Mouse (Mus musculus): ENCODE measurements around the gene Dusp22. TPM values are rescaled to one million over a fixed set of nuclear protein-coding genes. Genes with fewer than 3 reads are reported as not detected.

Gene Dusp22
- polyA plus RNA-seq, 1 experiment, result 8.9 TPM

DNA sequence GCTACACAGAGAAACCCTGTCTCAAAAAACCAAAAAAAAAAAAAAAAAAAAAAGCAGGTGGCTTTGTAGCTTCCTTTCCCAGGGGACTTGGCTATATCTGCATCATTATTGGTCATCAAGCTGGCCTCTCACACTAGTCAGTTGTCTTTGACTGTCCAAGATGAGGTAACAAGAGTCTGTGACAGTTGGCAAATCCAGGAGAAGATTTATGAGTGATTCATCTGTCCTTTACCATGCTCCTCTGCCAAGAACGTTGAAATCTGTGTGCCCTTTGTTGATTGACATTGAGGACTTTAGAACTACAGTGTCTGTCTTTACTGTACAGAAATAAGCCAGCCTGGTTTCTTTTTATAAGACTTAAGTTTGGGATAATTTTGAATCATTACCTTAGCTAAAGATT lies 35.4 kb downstream of the Dusp22 start:
- Histone ChIP-seq H3K4me1 (ENCODE audit: control insufficient read depth, insufficient read depth, low read length) (peaks cover 6% of the 10 kb centered on the region), H3K4me3 (replicated peaks; ENCODE audit: control insufficient read depth, low read depth, low read length) (no peak overlapping the region), H3K27ac (ENCODE audit: control insufficient read depth, insufficient read depth, low read depth, low read length, poor library complexity) (no peak overlapping the region)
- 3% methylated on average over 1 of the region's 1 CpGs for WGBS
- no peak for TF ChIP-seq CTCF (IDR thresholded peaks at IDR 0.05; ENCODE audit: control insufficient read depth, insufficient read depth, low read length)
- TF ChIP-seq POLR2A (IDR thresholded peaks at IDR 0.05; ENCODE audit: borderline replicate concordance, control insufficient read depth, low read depth, low read length), result no peak

DNA sequence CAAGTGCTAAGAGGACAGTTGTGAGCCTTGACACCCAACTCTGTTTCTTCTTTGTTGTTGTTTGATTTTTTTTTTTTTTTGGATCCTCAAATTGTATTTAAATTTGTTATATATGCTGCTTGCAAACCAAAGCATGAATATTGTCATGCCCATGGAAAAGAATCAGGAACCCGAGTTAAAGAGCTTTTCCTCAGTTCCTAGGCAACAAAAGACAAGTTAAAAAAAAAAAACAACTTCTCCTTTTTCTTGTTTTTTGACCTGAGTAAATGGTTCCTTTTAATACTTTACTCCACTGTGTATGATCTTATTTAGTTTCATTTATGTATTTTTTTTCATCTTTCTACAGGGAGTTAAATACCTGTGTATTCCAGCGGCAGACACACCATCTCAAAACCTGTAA lies 36.1 kb downstream of the Dusp22 start:
- no peak for TF ChIP-seq CTCF (IDR thresholded peaks at IDR 0.05; ENCODE audit: control insufficient read depth, insufficient read depth, low read length)
- no peak for TF ChIP-seq POLR2A (IDR thresholded peaks at IDR 0.05; ENCODE audit: borderline replicate concordance, control insufficient read depth, low read depth, low read length)
- Histone ChIP-seq H3K27ac (ENCODE audit: control insufficient read depth, insufficient read depth, low read depth, low read length, poor library complexity) (no peak overlapping the region), H3K4me1 (ENCODE audit: control insufficient read depth, insufficient read depth, low read length) (peaks cover 6% of the 10 kb centered on the region), H3K4me3 (replicated peaks; ENCODE audit: control insufficient read depth, low read depth, low read length) (no peak overlapping the region)
- 4% methylated on average over 2 of the region's 2 CpGs for WGBS

DNA sequence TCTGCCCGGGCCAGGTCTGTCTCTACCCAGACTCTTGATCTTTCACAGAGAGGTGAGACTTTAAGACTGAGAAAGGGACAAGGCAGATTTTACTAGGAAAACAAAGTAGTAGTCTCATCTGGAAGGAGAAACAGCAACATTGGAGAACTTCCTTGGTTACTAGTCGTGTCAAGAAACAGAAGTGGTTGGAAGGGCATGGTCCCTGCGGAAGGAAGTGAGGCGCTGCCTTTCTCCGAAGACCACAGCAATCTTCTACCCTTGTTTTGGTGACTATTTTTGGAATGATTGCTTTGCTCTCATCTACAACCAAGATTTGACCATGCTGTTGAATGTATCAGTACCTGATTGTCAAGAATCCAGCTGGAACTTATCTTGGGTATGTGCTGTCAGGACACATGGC lies 38.1 kb downstream of the Dusp22 start:
- H3K4me1 ChIP-seq (ENCODE audit: control insufficient read depth, insufficient read depth, low read length), result peaks cover 6% of the 10 kb centered on the region
- WGBS, result 17% methylated on average over 5 of the region's 5 CpGs
- no peak overlapping the region for H3K4me3 ChIP-seq (replicated peaks; ENCODE audit: control insufficient read depth, low read depth, low read length)
- TF ChIP-seq POLR2A (IDR thresholded peaks at IDR 0.05; ENCODE audit: borderline replicate concordance, control insufficient read depth, low read depth, low read length) (no peak), CTCF (IDR thresholded peaks at IDR 0.05; ENCODE audit: control insufficient read depth, insufficient read depth, low read length) (no peak)
- H3K27ac ChIP-seq (ENCODE audit: control insufficient read depth, insufficient read depth, low read depth, low read length, poor library complexity), result no peak overlapping the region

- 56% methylated on average over 5 of the region's 5 CpGs for WGBS
- peak overlapping the region; percentile 15; the same call in 1 of the 2 replicates for H3K27ac ChIP-seq (ENCODE audit: control insufficient read depth, insufficient read depth, low read depth, low read length, poor library complexity)
These were observed 42.9 kb downstream of the Dusp22 start for GRCm38 (mm10) chr13:30702695-30703094.

DNA sequence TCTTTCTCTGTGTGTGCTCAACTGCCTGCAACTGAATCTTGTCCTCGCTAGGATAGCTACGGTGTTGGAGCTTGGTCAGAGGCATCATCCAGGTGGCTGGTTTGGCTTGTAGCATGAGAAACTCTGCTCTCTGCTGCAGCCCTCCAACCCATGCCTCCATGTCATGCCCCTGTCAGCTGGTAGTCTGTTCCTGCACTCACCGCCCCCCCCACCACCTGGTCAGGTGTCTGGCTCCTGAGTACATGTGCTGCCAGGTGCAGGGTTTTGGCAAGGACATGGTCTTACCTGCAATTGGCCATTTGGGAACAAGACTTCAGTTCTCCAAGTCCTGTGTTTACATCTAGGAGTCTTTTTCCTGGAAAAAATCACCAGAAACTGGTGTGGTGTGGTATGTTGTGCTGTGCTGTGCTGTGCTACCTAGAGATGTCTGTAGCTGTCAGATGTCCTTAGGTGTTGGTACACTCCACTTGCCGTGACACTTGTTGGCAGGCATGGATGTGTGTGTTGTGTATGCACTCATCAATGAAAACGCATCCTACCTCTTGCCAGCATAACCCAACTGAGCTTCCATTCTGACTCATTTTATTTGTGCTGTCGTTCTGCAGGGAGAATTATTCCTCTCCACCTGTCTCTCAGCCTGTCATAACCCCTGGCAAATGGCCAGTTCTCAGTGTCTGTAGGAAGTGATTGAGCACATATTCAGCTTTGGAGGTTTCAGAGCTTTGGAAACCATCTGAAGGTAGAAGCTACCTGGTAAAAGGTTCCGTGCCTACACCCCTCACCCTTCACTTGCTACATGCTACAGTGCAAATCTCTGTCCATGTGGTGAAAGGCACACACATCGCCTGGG lies 44.7 kb downstream of the Dusp22 start:
- Histone ChIP-seq H3K27ac (ENCODE audit: control insufficient read depth, insufficient read depth, low read depth, low read length, poor library complexity) (no peak overlapping the region), H3K4me3 (replicated peaks; ENCODE audit: control insufficient read depth, low read depth, low read length) (no peak overlapping the region), H3K4me1 (ENCODE audit: control insufficient read depth, insufficient read depth, low read length) (peaks cover 2% of the 10 kb centered on the region)
- TF ChIP-seq CTCF (IDR thresholded peaks at IDR 0.05; ENCODE audit: control insufficient read depth, insufficient read depth, low read length), result no peak
- no peak for TF ChIP-seq POLR2A (IDR thresholded peaks at IDR 0.05; ENCODE audit: borderline replicate concordance, control insufficient read depth, low read depth, low read length)
- WGBS, result 58% methylated on average over 8 of the region's 8 CpGs

More at GRCm38 (mm10) chr13:30702695-30703094, 42.9 kb downstream of the Dusp22 start:
- TF ChIP-seq POLR2A (IDR thresholded peaks at IDR 0.05; ENCODE audit: borderline replicate concordance, control insufficient read depth, low read depth, low read length), result no peak
- no peak for TF ChIP-seq CTCF (IDR thresholded peaks at IDR 0.05; ENCODE audit: control insufficient read depth, insufficient read depth, low read length)
- Histone ChIP-seq H3K4me3 (replicated peaks; ENCODE audit: control insufficient read depth, low read depth, low read length) (no peak overlapping the region), H3K4me1 (ENCODE audit: control insufficient read depth, insufficient read depth, low read length) (peaks cover 2% of the 10 kb centered on the region)

- 67% methylated on average over 2 of the region's 2 CpGs for WGBS
These were observed 51.3 kb downstream of the Dusp22 start for GRCm38 (mm10) chr13:30711066-30711465.

GRCm38 (mm10) chr13:30711711-30712110 lies 51.9 kb downstream of the Dusp22 start:
- WGBS, result 70% methylated on average over 3 of the region's 3 CpGs
- Histone ChIP-seq H3K4me1 (ENCODE audit: control insufficient read depth, insufficient read depth, low read length) (no peaks in the 10 kb centered on the region; the same call in 1 of the 2 replicates), H3K4me3 (replicated peaks; ENCODE audit: control insufficient read depth, low read depth, low read length) (no peak overlapping the region), H3K27ac (ENCODE audit: control insufficient read depth, insufficient read depth, low read depth, low read length, poor library complexity) (no peak overlapping the region)
- TF ChIP-seq CTCF (IDR thresholded peaks at IDR 0.05; ENCODE audit: control insufficient read depth, insufficient read depth, low read length) (no peak), POLR2A (IDR thresholded peaks at IDR 0.05; ENCODE audit: borderline replicate concordance, control insufficient read depth, low read depth, low read length) (no peak)

More at GRCm38 (mm10) chr13:30711066-30711465, 51.3 kb downstream of the Dusp22 start:
- H3K27ac ChIP-seq (ENCODE audit: control insufficient read depth, insufficient read depth, low read depth, low read length, poor library complexity), result no peak overlapping the region
- TF ChIP-seq POLR2A (IDR thresholded peaks at IDR 0.05; ENCODE audit: borderline replicate concordance, control insufficient read depth, low read depth, low read length) (no peak), CTCF (IDR thresholded peaks at IDR 0.05; ENCODE audit: control insufficient read depth, insufficient read depth, low read length) (no peak)
- no peak overlapping the region for H3K4me3 ChIP-seq (replicated peaks; ENCODE audit: control insufficient read depth, low read depth, low read length)
- H3K4me1 ChIP-seq (ENCODE audit: control insufficient read depth, insufficient read depth, low read length), result no peaks in the 10 kb centered on the region; the same call in 1 of the 2 replicates

GRCm38 (mm10) chr13:30712280-30712679 lies 52.5 kb downstream of the Dusp22 start:
- 78% methylated on average over 6 of the region's 6 CpGs for WGBS

More at GRCm38 (mm10) chr13:30712280-30712679, 52.5 kb downstream of the Dusp22 start:
- TF ChIP-seq POLR2A (IDR thresholded peaks at IDR 0.05; ENCODE audit: borderline replicate concordance, control insufficient read depth, low read depth, low read length) (no peak), CTCF (IDR thresholded peaks at IDR 0.05; ENCODE audit: control insufficient read depth, insufficient read depth, low read length) (no peak)
- Histone ChIP-seq H3K4me3 (replicated peaks; ENCODE audit: control insufficient read depth, low read depth, low read length) (no peak overlapping the region), H3K27ac (ENCODE audit: control insufficient read depth, insufficient read depth, low read depth, low read length, poor library complexity) (no peak overlapping the region), H3K4me1 (ENCODE audit: control insufficient read depth, insufficient read depth, low read length) (no peaks in the 10 kb centered on the region; the same call in 1 of the 2 replicates)

Measured in bone marrow, adult 2 months (tissue).